Mouse (Mus musculus) thymus, adult 2 months (tissue): ENCODE data around the gene Il10rb. TPM values are rescaled to one million over a fixed set of nuclear protein-coding genes. Genes with fewer than 3 reads are reported as not detected.
"Not testable (repeated sequence)": the region's sequence is repeated elsewhere in the genome, so short reads cannot be mapped to it uniquely, and the experiment has no call there.

Experiments
- DNase-seq: peaks from one replicate; pipeline ENCODE4 v3.0.0; 2021
- H3K27ac ChIP-seq: fragments of 200-500 bp; 2 replicates; pipeline ENCODE4 v1.5.1; 2012; ENCODE audit warnings: low read length, control low read depth; ENCODE audit not compliant: control insufficient read depth, insufficient read depth
- H3K27me3 ChIP-seq: fragments of 200-500 bp; 2 replicates; pipeline ENCODE4 v1.6.1; 2012; ENCODE audit warnings: mild to moderate bottlenecking, low read length, moderate library complexity, mixed read lengths; ENCODE audit not compliant: control insufficient read depth, insufficient read depth
- H3K36me3 ChIP-seq: fragments of 200-500 bp; 2 replicates; pipeline ENCODE4 v1.6.1; 2012; ENCODE audit warnings: mild to moderate bottlenecking, low read length, moderate library complexity; ENCODE audit not compliant: control insufficient read depth, insufficient read depth
- H3K4me1 ChIP-seq: fragments of 200-500 bp; replicated peaks from 2 replicates; pipeline ENCODE4 v1.6.1; 2012; ENCODE audit warnings: low read length; ENCODE audit not compliant: control insufficient read depth, insufficient read depth
- H3K4me3 ChIP-seq: fragments of 200-500 bp; 2 replicates; pipeline ENCODE4 v1.5.1; 2012; ENCODE audit warnings: mild to moderate bottlenecking, low read length, control low read depth, moderate library complexity; ENCODE audit not compliant: control insufficient read depth, insufficient read depth
- CTCF ChIP-seq: fragments of 200-500 bp; IDR thresholded peaks from 2 replicates; pipeline ENCODE4 v1.5.1; 2012; ENCODE audit warnings: mild to moderate bottlenecking, control low read depth, low read length, moderate library complexity, borderline replicate concordance; ENCODE audit not compliant: control insufficient read depth, poor library complexity, insufficient read depth; ENCODE audit errors: extremely low read depth
- POLR2A ChIP-seq: fragments of 200-500 bp; IDR thresholded peaks from 2 replicates; pipeline ENCODE4 v1.6.1; 2012; ENCODE audit warnings: mild to moderate bottlenecking, low read length, control low read depth, moderate library complexity; ENCODE audit not compliant: control insufficient read depth, poor library complexity, insufficient read depth; ENCODE audit errors: extremely low read depth
- WGBS: fragments of 180-500 bp; shearing (Covaris S2); methylation state at CpG from one replicate; pipeline ENCODE4 v1.1.7; 2018; 5-methylcytosine and 5-hydroxymethylcytosine counted together
- polyA plus RNA-seq: library from polyadenylated mRNA; depleted of rRNA; stranded (reverse); fragments of >200 nt; gene quantifications from 2 replicates; pipeline ENCODE4 v1.2.3, GENCODE M21; 2012

Gene Il10rb
- polyA plus RNA-seq, 1 experiment: 35.6 TPM

GRCm38 (mm10) chr16:91434119-91434518 is 28.2 kb downstream of the Il10rb start:
- Histone ChIP-seq H3K4me3 (no peak overlapping the region), H3K4me1 (peaks cover 15% of the 10 kb centered on the region), H3K27ac (no peak overlapping the region), H3K36me3 (no peaks in the 10 kb centered on the region), H3K27me3 (no peaks in the 10 kb centered on the region)
- no peak for TF ChIP-seq POLR2A
- TF ChIP-seq CTCF: no peak
- WGBS: 94% methylated on average over 3 of the region's 3 CpGs
- DNase-seq: no peak

- TF ChIP-seq POLR2A: no peak
- no peak for TF ChIP-seq CTCF
- no peaks in the 10 kb centered on the region for H3K27me3 ChIP-seq
- H3K4me1 ChIP-seq: peaks cover 30% of the 10 kb centered on the region
- H3K4me3 ChIP-seq: no peak overlapping the region
- H3K36me3 ChIP-seq: no peaks in the 10 kb centered on the region
- H3K27ac ChIP-seq: no peak overlapping the region
- 64% methylated on average over 3 of the region's 3 CpGs for WGBS
- DNase-seq: no peak
Measured at GRCm38 (mm10) chr16:91438081-91438480, 32.1 kb downstream of the Il10rb start.

- WGBS: 91% methylated on average over 1 of the region's 1 CpGs
- not testable (repeated sequence) for H3K27ac ChIP-seq, H3K4me3 ChIP-seq, DNase-seq, H3K36me3 ChIP-seq, H3K27me3 ChIP-seq
- H3K4me1 ChIP-seq: peaks cover 27% of the 10 kb centered on the region
Measured at GRCm38 (mm10) chr16:91438599-91438998, 32.6 kb downstream of the Il10rb start.

- H3K27me3 ChIP-seq: no peaks in the 10 kb centered on the region
- peak overlapping the region; percentile 58; the same call in 1 of the 2 replicates for H3K27ac ChIP-seq
- WGBS: 63% methylated on average over 7 of the region's 7 CpGs
- no peak for TF ChIP-seq POLR2A
- H3K4me1 ChIP-seq: peaks cover 38% of the 10 kb centered on the region
- DNase-seq: no peak
- no peak overlapping the region for H3K4me3 ChIP-seq
- H3K36me3 ChIP-seq: no peaks in the 10 kb centered on the region
Measured at GRCm38 (mm10) chr16:91441366-91441765, 35.4 kb downstream of the Il10rb start.

- TF ChIP-seq CTCF: no peak
- no peak for TF ChIP-seq POLR2A
- no peak for DNase-seq
- Histone ChIP-seq H3K4me3 (no peak overlapping the region), H3K27ac (peak overlapping the region; percentile 58), H3K36me3 (no peaks in the 10 kb centered on the region), H3K4me1 (peaks cover 40% of the 10 kb centered on the region), H3K27me3 (no peaks in the 10 kb centered on the region)
- 34% methylated on average over 7 of the region's 7 CpGs for WGBS
Measured at GRCm38 (mm10) chr16:91441811-91442240, 35.9 kb downstream of the Il10rb start.

GRCm38 (mm10) chr16:91442446-91442845 is 36.5 kb downstream of the Il10rb start:
- Histone ChIP-seq H3K27me3 (no peaks in the 10 kb centered on the region), H3K36me3 (no peaks in the 10 kb centered on the region), H3K4me1 (peaks cover 46% of the 10 kb centered on the region), H3K27ac (peak overlapping the region; percentile 96), H3K4me3 (no peak overlapping the region)
- TF ChIP-seq CTCF (no peak), POLR2A (no peak)
- peak; percentile 64 for DNase-seq
- WGBS: 9% methylated on average over 4 of the region's 4 CpGs

- H3K4me3 ChIP-seq: no peak overlapping the region
- peak overlapping the region; percentile 96 for H3K27ac ChIP-seq
- 6% methylated on average over 8 of the region's 8 CpGs for WGBS
- peaks cover 53% of the 10 kb centered on the region for H3K4me1 ChIP-seq
- no peaks in the 10 kb centered on the region for H3K27me3 ChIP-seq
- peak; percentile 49 for DNase-seq
- H3K36me3 ChIP-seq: no peaks in the 10 kb centered on the region
- TF ChIP-seq CTCF (no peak), POLR2A (no peak)
Measured at GRCm38 (mm10) chr16:91443211-91443611, 37.2 kb downstream of the Il10rb start.
